Mouse (Mus musculus) frontal cortex, adult (tissue): ENCODE data around the gene Ubn2.
"Not testable (repeated sequence)": the region's sequence is repeated elsewhere in the genome, so short reads cannot be mapped to it uniquely, and the experiment has no call there.

Experiments used
- ATAC-seq: cut with Nextera tagmentation; 2 replicates; pipeline ENCODE4 v1.9.2; 2017; ENCODE audit warnings: mild to moderate bottlenecking, moderate library complexity, mixed read lengths; ENCODE audit not compliant: low TSS enrichment

Gene Ubn2

GRCm38 (mm10) chr6:38433261-38434033 is at the start of gene Ubn2:
Gene Ubn2 (plus strand): TSS chr6:38433950.
- ATAC-seq, result peak; percentile 92

GRCm38 (mm10) chr6:38389671-38390070 is 44.1 kb upstream of the Ubn2 start:
- ATAC-seq, result peak; percentile 93

GRCm38 (mm10) chr6:38432457-38432856 is 1.3 kb upstream of the Ubn2 start:
- ATAC-seq, result not testable (repeated sequence)

GRCm38 (mm10) chr6:38434055-38435023 is 589 bp downstream of the Ubn2 start:
- peak; percentile 62 for ATAC-seq

- no peak for ATAC-seq
Measured at GRCm38 (mm10) chr6:38443842-38444241, 10.1 kb downstream of the Ubn2 start.

- ATAC-seq, result no peak
Measured at GRCm38 (mm10) chr6:38448295-38448694, 14.5 kb downstream of the Ubn2 start.

GRCm38 (mm10) chr6:38453049-38453448 is 19.3 kb downstream of the Ubn2 start:
- no peak for ATAC-seq

- ATAC-seq, result not testable (repeated sequence)
Measured at GRCm38 (mm10) chr6:38456425-38456824, 22.7 kb downstream of the Ubn2 start.

- ATAC-seq, result no peak
Measured at GRCm38 (mm10) chr6:38458075-38458474, 24.3 kb downstream of the Ubn2 start.

GRCm38 (mm10) chr6:38469591-38469990 is 35.8 kb downstream of the Ubn2 start:
- ATAC-seq, result no peak

- ATAC-seq, result peak; percentile 34; the same call in 1 of the 2 replicates
Measured at GRCm38 (mm10) chr6:38481694-38482371, 48.1 kb downstream of the Ubn2 start.

GRCm38 (mm10) chr6:38492550-38492949 is 58.8 kb downstream of the Ubn2 start:
- ATAC-seq, result no peak

- no peak for ATAC-seq
Measured at GRCm38 (mm10) chr6:38495641-38496040, 61.9 kb downstream of the Ubn2 start.

- ATAC-seq, result no peak
Measured at GRCm38 (mm10) chr6:38512096-38512495, 78.3 kb downstream of the Ubn2 start.

- no peak for ATAC-seq
Measured at GRCm38 (mm10) chr6:38512830-38513229, 79.1 kb downstream of the Ubn2 start.

- ATAC-seq, result no peak
Measured at GRCm38 (mm10) chr6:38515201-38515600, 81.5 kb downstream of the Ubn2 start.

- no peak for ATAC-seq
Measured at GRCm38 (mm10) chr6:38523851-38524250, 90.1 kb downstream of the Ubn2 start.

GRCm38 (mm10) chr6:38531211-38531820 is 97.6 kb downstream of the Ubn2 start:
- ATAC-seq, result no peak

- ATAC-seq, result peak; percentile 14; the same call in 1 of the 2 replicates
Measured at GRCm38 (mm10) chr6:38532500-38533420, 99.0 kb downstream of the Ubn2 start.
